Mouse (Mus musculus) embryonic facial prominence, embryonic 10.5 days (tissue): Measurements from ENCODE around the gene Olfr368. TPM values are rescaled to one million over a fixed set of nuclear protein-coding genes. Genes with fewer than 3 reads are reported as not detected.

Source experiments
- DNase-seq: peaks from one replicate; pipeline ENCODE4 v3.0.0-alpha.2; 2017; ENCODE audit warnings: low spot score
- H3K27ac ChIP-seq: fragments of 300-500 bp; sonication (generic); replicated peaks from 2 replicates; pipeline ENCODE4 v1.5.1; 2016; ENCODE audit warnings: mild to moderate bottlenecking
- H3K27me3 ChIP-seq: fragments of 300-500 bp; sonication (generic); replicated peaks from 2 replicates; pipeline ENCODE4 v1.6.1; 2016; ENCODE audit warnings: low read depth, mild to moderate bottlenecking; ENCODE audit not compliant: poor library complexity, severe bottlenecking
- H3K36me3 ChIP-seq: fragments of 300-500 bp; sonication (generic); replicated peaks from 2 replicates; pipeline ENCODE4 v1.6.1; 2016; ENCODE audit warnings: mild to moderate bottlenecking, moderate library complexity
- H3K4me1 ChIP-seq: fragments of 300-500 bp; sonication (generic); 2 replicates; pipeline ENCODE4 v1.6.1; 2016
- H3K4me3 ChIP-seq: fragments of 300-500 bp; sonication (generic); 2 replicates; pipeline ENCODE4 v1.5.1; 2016; ENCODE audit warnings: mild to moderate bottlenecking, moderate library complexity
- H3K9me3 ChIP-seq: fragments of 300-500 bp; sonication (generic); 2 replicates; pipeline ENCODE4 v1.6.1; 2016; ENCODE audit warnings: mild to moderate bottlenecking
- WGBS: fragments of 180-500 bp; shearing (Covaris S2); methylation state at CpG from one replicate; pipeline ENCODE4 v1.1.7; 2016; 5-methylcytosine and 5-hydroxymethylcytosine counted together
- polyA plus RNA-seq: library from polyadenylated mRNA; unstranded; fragments of >200 nt; fragmentation: Nextera tagmentation; extraction: Ambion mirVana; gene quantifications from 2 replicates; pipeline ENCODE4 v1.2.1, GENCODE M21; 2016

Gene Olfr368
- not detected in 2 replicates for polyA plus RNA-seq

DNA sequence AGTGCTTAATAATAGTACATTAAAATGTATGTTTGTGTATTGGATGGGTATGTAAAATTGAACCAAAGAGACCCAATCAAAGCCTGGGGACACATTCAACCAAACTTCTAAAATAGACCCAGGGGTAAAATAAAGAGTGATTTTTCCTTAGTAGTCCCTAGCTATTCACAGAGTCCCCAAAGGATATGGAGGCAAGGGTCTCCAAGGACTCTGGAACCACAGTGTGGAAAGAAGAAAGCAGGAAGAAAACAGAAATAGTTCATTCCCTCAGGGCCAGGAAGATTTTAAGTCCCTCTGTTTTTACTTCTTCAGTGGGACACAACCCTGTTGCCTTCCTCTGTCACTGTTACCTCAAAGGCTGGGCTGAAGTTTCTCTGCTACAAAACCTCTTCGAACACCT lies at the start of gene Olfr368:
TSS of gene Olfr368 (plus strand) at position 301 of the 400 bp plus-strand sequence.
- WGBS = 81% methylated on average over 1 of the region's 1 CpGs
- no peak for DNase-seq
- H3K9me3 ChIP-seq = no peaks in the 10 kb centered on the region
- H3K27ac ChIP-seq = no peak within 1 kb of the TSS
- H3K4me3 ChIP-seq = no peak within 1 kb of the TSS
- H3K36me3 ChIP-seq = no peaks in the 10 kb centered on the region
- H3K27me3 ChIP-seq = no peaks in the 10 kb centered on the region
- H3K4me1 ChIP-seq = no peaks in the 10 kb centered on the region

DNA sequence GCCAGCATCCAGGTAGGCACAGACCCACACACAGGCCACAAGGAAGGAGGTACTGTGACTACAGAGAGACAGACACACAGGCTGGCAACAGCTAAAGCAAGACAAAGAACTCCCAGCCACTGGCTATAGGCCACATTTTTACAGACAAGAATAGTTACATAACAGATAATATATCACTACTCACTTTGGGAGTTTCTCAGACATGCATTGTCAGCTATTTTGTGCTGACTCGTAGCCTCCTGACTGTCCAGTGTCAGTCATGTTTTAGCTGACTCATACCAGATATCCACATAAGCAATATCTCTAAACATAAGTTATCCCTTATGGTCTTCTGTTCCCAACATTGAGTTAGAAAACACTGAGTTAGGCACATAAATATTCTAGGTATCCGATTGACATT lies 7.0 kb downstream of the Olfr368 start:
- Histone ChIP-seq H3K27me3 (no peaks in the 10 kb centered on the region), H3K4me1 (no peaks in the 10 kb centered on the region), H3K9me3 (no peaks in the 10 kb centered on the region), H3K27ac (no peak overlapping the region), H3K36me3 (no peaks in the 10 kb centered on the region), H3K4me3 (no peak overlapping the region)
- 84% methylated on average over 2 of the region's 2 CpGs for WGBS
- no peak for DNase-seq

DNA sequence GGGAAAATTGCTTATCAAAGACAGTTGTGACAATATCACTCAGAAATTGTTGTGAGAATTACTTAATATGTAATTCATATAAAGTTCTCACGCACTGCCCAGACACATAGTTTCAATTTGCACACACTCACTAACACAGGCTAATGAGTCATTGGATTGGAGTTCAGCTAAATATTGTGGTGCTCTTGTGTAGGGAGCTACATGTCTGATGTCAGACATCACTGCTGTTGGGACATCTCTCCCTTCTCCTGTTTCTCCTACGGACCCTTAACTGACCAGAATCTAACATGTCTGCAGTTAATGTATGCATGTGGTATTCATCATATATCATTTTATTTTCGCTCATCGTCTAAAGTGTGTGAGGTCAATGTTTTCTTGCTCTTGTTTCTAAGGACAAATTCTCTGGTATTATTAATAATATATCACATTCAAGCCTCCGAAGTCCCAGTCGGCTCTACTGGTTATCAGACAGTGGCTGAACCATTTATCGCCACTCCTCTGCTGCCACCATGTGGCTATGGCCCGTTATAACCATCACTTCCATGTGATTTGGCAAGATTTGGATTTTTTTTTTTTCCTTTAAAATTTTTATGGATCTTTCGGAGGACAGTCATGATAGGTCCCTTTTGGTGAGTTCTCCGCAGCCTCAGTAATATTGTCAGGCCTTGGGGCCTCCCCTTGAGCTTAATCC lies 12.3 kb downstream of the Olfr368 start:
- H3K36me3 ChIP-seq = no peaks in the 10 kb centered on the region
- no peak overlapping the region for H3K27ac ChIP-seq
- H3K4me1 ChIP-seq = no peaks in the 10 kb centered on the region
- 67% methylated on average over 10 of the region's 10 CpGs for WGBS
- H3K27me3 ChIP-seq = no peaks in the 10 kb centered on the region
- DNase-seq = peak; percentile 38
- H3K9me3 ChIP-seq = no peaks in the 10 kb centered on the region
- H3K4me3 ChIP-seq = no peak overlapping the region

DNA sequence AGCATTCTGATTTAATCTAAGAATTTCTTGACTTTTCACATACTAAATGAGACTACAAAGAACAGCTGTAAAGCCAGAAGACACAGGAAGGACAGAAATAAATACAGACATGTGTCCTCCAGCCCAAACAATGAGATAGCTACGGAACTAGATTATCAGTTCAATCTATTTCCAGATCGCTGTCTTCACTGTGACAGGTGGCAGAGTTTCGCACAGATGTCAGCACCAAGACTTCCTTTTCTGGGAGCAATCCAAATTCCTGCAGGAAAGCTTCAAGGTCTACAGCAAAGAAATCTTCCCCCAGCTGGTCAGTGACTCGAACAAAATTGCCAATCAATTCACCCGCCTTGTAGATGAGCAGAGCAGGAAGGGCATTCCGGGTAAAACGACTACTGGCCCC lies 25.4 kb downstream of the Olfr368 start:
- 92% methylated on average over 7 of the region's 7 CpGs for WGBS
- H3K27me3 ChIP-seq = no peaks in the 10 kb centered on the region
- H3K4me3 ChIP-seq = no peak overlapping the region
- peaks cover 80% of the 10 kb centered on the region for H3K36me3 ChIP-seq
- no peak overlapping the region for H3K27ac ChIP-seq
- DNase-seq = no peak
- no peaks in the 10 kb centered on the region for H3K4me1 ChIP-seq
- no peaks in the 10 kb centered on the region for H3K9me3 ChIP-seq

DNA sequence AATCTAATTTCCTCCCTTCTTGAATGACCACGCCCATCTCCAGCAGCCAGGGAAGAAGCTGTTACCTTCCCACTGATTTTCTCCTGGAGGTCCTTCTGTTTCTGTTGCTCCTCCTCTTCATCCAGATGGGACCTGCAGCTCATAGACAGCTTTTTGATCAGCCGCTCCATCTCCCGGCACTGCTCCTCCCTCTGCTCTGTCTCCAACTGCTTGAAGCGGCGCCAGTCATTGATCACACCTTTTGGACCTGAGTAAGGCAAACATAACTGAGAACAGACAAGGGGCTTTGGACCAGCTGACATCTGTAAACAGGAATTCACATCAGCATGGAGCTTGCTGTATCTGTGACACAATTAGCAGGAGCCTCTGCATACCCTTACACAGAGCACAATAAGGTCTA lies 29.3 kb downstream of the Olfr368 start:
- no peaks in the 10 kb centered on the region for H3K27me3 ChIP-seq
- H3K4me3 ChIP-seq = no peak overlapping the region
- no peak overlapping the region for H3K27ac ChIP-seq
- peaks cover 67% of the 10 kb centered on the region for H3K36me3 ChIP-seq
- 96% methylated on average over 5 of the region's 5 CpGs for WGBS
- DNase-seq = no peak
- no peaks in the 10 kb centered on the region for H3K9me3 ChIP-seq
- H3K4me1 ChIP-seq = peaks cover 9% of the 10 kb centered on the region

DNA sequence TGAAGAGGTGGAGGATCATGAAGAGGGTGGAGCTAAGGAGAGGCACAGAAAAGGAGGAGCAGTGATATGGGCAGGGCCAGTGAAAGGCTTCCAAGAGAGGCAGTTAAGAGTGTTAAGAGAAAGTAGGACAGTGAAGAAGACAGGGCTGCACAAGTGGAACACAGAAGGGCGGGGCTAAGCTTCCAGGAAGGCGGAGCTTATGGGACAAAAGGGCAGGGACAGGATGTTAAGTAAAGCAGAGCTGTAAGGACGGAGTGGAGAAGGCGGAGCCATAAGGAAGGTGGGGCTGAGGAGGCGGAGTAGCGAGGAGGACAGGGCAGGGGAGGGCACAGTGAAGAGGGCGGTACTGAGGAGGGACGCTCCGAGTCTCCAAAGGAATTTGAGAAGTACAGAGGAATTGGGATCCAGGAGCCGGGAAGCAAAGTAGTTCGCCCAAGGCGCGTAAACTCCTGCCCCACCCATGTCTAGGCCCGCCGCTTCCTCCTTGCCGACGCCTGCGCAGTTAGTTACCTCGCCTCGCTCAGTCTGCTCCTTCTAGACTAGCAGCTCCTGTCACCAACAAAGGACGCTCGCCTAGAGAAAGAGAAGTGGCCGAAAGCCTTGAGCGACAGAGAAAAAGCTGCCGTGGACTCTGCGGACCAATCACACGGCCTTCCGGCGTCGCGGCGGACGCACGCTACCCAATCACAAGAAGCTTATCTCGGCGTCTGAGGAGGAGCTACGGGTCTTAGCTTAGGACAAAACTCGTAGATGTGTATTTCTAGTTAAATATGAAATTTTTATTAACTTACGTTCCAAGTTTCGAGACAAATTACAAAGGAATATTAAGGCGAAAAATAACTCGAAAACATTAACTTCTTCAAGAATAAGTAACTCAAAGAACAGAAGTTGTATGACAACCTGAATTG lies 32.6 kb downstream of the Olfr368 start, which contains the start of gene Pdcl:
TSS of gene Pdcl (minus strand) at position 700 of the 908 bp plus-strand sequence.
- peak within 1 kb of the TSS; percentile 74 for H3K4me3 ChIP-seq
- peaks cover 9% of the 10 kb centered on the region for H3K4me1 ChIP-seq
- H3K27me3 ChIP-seq = no peaks in the 10 kb centered on the region
- H3K27ac ChIP-seq = peak within 1 kb of the TSS; percentile 91
- H3K9me3 ChIP-seq = no peaks in the 10 kb centered on the region
- peaks cover 34% of the 10 kb centered on the region for H3K36me3 ChIP-seq
- WGBS = under 1% methylated on average over 42 of the region's 42 CpGs
- DNase-seq = peak; percentile 91

DNA sequence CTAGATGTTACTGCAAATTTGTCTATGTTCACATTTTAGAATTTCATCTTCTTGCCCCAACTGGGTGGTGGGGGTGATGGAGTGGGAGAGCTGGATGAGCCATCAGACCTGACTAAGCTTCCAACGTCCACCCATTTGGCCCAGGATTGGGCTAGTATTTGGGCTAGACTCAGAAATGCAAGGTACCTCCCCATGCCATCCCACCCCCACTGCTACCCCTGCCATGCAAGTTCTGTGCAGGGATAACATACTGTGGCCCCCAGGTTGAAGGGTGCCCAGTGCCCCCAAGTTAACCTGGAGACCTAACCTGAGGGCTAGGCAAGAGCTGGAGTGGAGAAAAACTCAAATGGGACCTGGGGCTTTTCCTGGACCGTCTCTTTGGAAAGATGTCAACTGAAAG lies 33.6 kb downstream of the Olfr368 start:
- H3K36me3 ChIP-seq = peaks cover 24% of the 10 kb centered on the region
- DNase-seq = no peak
- H3K27me3 ChIP-seq = no peaks in the 10 kb centered on the region
- H3K4me1 ChIP-seq = peaks cover 9% of the 10 kb centered on the region
- WGBS = 93% methylated on average over 2 of the region's 2 CpGs
- H3K4me3 ChIP-seq = peak overlapping the region; percentile 74
- H3K27ac ChIP-seq = no peak overlapping the region
- no peaks in the 10 kb centered on the region for H3K9me3 ChIP-seq

DNA sequence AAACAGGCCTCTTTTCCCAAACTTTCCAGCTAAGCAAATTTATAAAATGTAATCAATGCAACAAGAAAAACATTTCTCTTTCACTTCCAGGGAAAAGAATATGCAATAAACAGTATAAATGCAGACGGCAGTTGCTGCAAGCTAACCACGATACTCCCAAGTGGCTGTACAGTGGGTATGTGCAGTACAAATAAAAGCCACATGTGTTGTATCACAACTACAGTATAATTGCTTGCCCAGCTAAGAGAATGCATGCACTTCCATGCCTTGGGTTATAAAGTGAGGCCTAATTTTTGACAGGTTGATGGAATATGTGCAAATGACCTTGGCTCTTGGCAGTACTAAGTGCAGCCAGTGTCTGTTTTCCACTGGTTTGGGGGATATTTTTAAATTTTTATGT lies 44.3 kb downstream of the Olfr368 start:
- Histone ChIP-seq H3K4me3 (no peak overlapping the region), H3K36me3 (peaks cover 42% of the 10 kb centered on the region), H3K9me3 (no peaks in the 10 kb centered on the region), H3K4me1 (no peaks in the 10 kb centered on the region), H3K27ac (no peak overlapping the region), H3K27me3 (no peaks in the 10 kb centered on the region)
- WGBS = 89% methylated on average over 2 of the region's 2 CpGs
- no peak for DNase-seq

DNA sequence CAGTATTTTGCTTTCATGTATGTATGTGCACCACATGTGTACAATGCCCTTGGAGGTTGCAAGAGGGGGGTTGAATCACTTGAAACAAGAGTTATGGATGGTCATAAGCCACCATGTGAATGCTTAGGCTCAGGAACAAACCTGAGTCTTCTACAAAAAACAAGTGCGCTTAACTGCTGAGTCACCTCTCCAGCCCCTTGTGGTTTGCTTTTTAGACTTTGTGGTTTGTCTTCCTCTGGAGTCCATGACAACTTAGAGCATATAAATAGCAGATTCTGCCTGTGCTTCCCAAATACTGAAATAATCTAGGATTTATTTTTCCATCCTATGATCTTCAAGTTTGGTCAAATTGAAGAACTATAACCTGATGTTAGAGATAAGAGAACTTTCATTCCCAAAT lies 49.7 kb downstream of the Olfr368 start:
- H3K27me3 ChIP-seq = no peaks in the 10 kb centered on the region
- no peak for DNase-seq
- no peaks in the 10 kb centered on the region for H3K9me3 ChIP-seq
- H3K27ac ChIP-seq = no peak overlapping the region
- H3K4me1 ChIP-seq = no peaks in the 10 kb centered on the region
- H3K4me3 ChIP-seq = no peak overlapping the region
- WGBS = 97% methylated on average over 1 of the region's 1 CpGs
- H3K36me3 ChIP-seq = peaks cover 89% of the 10 kb centered on the region

DNA sequence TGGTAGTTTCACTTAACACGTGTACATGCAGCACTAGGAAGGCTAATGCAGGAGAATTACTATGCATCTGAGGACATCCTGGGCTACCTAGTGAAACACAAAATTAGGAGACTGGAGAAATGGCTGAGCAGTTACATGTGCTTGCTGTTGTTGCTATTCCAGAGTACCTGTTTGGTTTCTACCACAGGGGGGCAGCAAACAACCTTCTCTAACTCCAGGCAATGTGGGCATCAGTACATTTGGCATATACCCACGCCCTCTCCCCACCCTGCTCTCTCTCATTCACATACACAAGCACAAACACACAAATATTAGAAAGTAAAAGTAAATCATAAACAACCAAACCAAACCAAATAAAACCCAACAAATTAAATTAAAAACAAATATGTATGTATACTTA lies 53.9 kb downstream of the Olfr368 start:
- H3K9me3 ChIP-seq = no peaks in the 10 kb centered on the region
- WGBS = 79% methylated on average over 2 of the region's 2 CpGs
- H3K27me3 ChIP-seq = no peaks in the 10 kb centered on the region
- peaks cover 97% of the 10 kb centered on the region for H3K36me3 ChIP-seq
- H3K27ac ChIP-seq = no peak overlapping the region
- no peak overlapping the region for H3K4me3 ChIP-seq
- DNase-seq = peak; percentile 54
- H3K4me1 ChIP-seq = no peaks in the 10 kb centered on the region
